Mouse (Mus musculus) ovary, postnatal 36 days (tissue): ENCODE results near the gene Cfap73.
A peak's percentile ranks its signal among the peaks of the same experiment; 100 is the strongest.

Experiments
- DNase-seq: peaks from one replicate; pipeline ENCODE4 v3.0.0; 2022; ENCODE audit warnings: low spot score, mixed read lengths

The Cfap73 gene

GRCm38 (mm10) chr5:120647814-120648491, 13.9 kb upstream of the Cfap73 start:
- DNase-seq = no peak

DNA sequence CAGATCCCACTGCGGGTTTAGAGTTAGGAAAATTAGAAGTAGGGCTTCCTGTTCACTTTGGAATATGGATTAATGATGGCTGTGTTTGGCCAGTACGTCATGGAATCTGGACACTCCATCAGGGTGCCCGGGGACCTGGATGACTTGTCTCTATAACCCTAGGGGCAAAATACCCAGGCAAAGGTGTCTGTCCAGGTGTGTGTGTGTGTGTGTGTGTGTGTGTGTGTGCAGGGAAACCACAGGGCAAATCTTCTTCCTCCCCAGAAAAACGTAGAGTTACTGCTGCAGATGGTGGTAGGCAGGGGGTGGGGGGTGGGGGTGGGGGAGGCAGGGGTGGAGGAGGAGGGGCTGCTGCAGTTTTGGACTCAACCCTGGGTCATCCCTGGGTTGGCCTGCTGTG, 13.3 kb upstream of the Cfap73 start:
- DNase-seq = no peak

DNA sequence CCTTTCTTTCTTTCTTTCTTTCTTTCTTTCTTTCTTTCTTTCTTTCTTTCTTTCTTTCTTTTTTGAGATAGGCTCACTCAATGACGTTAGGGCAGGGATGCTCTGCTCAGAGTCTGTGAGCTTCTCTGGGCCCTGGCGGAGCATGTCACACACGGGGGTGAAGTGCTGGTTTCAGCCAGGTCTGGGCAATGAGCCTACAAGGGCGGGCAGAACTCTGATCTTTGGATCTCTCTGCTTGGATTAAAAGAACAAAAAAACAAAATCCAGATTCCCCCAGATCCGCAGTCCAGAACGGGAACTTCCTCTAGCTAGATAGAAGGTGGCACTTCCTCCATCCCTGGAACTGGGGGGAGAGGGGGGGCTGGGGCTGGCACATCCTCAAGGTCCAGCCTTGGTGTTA, 11.8 kb upstream of the Cfap73 start:
- no peak for DNase-seq

DNA sequence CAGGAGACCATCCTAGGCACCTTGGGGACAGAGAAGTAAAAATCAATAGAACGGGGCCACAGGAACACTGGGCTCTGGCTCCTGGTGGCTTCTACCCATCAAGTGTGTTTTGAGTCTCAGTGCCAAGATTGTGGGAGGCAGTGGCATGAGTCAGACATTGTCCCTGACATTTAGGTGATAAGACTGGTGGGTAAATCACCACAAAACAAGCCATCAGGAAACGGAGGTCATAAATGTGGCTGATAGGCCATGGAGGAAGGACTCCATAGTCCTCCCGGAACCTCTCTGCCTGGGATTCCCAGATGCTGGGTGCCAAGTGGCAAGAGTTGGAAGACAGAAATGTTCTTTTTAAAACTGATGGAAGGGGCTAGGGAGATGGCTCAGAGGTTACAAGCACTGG, 10.2 kb upstream of the Cfap73 start:
- no peak for DNase-seq

GRCm38 (mm10) chr5:120643365-120644085, 9.5 kb upstream of the Cfap73 start:
- DNase-seq = peak; percentile 52

GRCm38 (mm10) chr5:120640094-120640493, 6.1 kb upstream of the Cfap73 start:
- DNase-seq = no peak

GRCm38 (mm10) chr5:120635633-120636032, 1.6 kb upstream of the Cfap73 start:
- DNase-seq = no peak

DNA sequence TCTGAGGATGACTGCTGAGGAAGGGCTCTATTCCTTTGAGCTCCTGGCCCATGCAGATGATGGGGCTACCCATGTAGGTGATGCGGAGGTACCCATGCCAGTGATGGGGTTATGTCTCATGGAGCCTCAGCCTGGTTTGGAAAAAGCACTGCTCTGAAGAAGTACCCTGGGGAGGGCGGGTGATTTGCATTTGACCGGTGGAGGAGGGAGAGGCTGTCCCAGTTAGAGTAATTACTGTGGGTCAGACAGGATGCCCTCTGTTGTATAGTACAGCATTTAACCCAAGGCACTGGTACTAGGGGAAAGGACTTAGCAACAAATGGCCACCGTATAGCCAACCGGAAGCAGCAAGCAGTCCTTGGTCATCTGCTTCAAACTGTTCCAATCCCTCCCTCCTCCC, 825 bp upstream of the Cfap73 start:
- DNase-seq = no peak

- no peak for DNase-seq
Observed at GRCm38 (mm10) chr5:120631892-120632291, 2.1 kb downstream of the Cfap73 start.

GRCm38 (mm10) chr5:120631128-120631527, 2.9 kb downstream of the Cfap73 start:
- no peak for DNase-seq

DNA sequence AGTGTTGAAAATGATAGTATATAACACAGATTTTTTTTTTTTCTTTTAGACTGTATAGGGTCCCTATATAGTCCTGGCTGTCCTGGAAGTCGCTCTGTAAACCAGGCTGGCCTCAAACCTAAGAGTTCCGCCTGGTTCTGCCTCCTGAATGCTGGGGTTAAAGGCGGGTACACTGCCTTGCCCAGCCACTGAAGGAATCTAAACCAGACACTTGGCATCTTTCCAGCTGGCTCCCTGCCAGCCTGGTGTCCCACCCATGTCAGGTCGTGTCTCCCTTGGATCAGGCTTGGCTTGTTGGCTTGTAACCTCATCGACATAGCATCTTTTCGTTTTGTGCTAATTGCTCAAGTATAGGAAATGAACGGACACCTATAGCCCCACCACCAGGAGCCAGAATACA, 5.4 kb downstream of the Cfap73 start:
- DNase-seq = no peak

GRCm38 (mm10) chr5:120627515-120628300, 6.3 kb downstream of the Cfap73 start:
- no peak for DNase-seq

DNA sequence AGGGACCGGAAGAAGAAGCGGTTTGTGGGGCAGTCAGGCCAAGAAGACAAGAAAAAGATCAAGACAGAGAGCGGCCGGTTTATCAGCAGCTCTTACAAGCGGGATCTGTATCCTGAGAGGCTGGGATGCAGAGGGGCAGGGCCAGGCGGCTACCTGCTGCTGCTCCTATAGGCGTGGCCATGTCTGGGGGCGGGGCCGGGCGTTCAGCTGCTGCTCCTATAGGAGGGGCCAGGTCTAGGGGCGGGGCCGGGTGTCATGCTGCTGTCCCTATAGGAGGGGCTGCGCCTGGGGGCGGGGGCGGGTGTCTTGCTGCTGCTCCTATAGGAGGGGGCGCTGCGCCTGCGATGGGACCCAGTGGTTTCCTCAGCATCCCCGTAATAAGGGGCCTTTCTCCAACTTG, 7.6 kb downstream of the Cfap73 start:
- no peak for DNase-seq

DNA sequence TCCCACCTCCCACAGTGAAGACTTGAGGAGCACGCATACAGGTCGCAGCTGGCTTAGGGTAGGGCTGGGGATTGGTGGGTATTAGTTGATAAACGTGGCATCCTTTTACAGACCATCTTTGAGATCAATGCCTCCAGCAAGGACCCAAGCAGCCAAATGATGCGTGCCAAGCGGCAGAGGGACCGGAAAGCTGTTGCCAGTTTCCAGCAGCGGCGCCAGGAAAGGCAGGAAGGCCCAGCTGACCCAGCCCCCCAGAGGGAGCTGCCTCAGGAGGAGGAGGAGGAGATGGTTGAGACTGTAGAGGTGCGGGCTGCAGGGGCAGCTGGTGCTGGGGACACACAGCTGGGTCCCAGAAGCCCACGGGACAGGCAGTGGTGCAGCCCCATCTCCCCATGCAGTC, 9.6 kb downstream of the Cfap73 start:
- DNase-seq = no peak

GRCm38 (mm10) chr5:120622198-120622851, 11.7 kb downstream of the Cfap73 start:
- DNase-seq = no peak

- DNase-seq = no peak
Observed at GRCm38 (mm10) chr5:120621846-120622197, 12.2 kb downstream of the Cfap73 start.

DNA sequence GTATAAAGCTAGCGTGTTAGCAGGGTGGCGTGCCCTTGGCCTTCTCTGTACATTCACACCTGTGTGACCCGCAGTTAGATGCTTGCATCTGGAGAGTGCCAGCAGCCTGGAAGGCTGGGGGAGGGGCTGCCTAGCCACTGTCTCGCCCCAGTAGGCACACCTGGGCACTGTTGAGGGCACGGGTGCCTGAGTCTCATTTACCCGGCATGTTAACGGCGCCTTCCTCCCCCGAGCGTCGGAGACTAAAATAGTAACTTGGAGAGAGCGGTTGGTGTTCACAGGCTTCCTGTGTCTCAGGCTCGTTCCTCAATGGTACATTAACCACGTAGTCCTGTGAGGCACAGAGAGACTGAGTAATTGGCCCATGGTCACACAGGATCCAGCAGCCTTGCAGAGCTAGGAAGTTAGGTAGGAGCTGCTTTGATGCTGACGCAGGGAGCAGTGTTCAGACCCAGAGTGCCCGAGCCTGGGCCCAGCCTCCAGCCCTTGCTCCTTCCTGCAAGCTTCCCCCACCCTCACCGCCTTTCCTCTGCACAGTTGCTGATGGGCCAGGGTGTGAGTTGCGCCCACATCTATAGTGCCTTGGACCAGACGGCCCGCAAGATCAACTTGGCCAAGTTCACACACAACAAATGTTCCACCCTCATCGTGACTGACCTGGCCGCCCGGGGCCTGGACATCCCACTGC, 12.8 kb downstream of the Cfap73 start:
- no peak for DNase-seq

- peak; percentile 79 for DNase-seq
Observed at GRCm38 (mm10) chr5:120620375-120621077, 13.5 kb downstream of the Cfap73 start.

GRCm38 (mm10) chr5:120619201-120619600, 14.8 kb downstream of the Cfap73 start:
- peak; percentile 45 for DNase-seq

DNA sequence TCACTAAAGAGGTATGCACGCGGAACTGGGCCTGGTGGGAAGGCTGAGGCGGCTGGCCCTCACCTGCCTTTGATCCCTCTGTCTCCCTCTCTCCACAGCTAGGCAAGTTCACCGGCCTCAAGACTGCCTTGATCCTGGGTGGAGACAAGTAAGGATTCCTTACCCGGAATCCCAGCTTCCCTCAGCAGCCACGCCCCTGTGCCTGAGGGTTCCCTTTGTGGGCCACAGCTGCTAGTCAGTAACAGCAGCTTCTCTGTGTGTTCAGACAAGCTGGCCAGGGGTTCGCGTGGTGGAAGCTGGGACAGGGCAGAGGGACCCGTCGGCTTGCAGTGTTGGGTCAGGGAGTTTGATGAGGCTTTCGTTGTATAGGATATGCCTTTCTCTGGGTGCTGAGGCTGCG, 15.3 kb downstream of the Cfap73 start:
- DNase-seq = no peak

DNA sequence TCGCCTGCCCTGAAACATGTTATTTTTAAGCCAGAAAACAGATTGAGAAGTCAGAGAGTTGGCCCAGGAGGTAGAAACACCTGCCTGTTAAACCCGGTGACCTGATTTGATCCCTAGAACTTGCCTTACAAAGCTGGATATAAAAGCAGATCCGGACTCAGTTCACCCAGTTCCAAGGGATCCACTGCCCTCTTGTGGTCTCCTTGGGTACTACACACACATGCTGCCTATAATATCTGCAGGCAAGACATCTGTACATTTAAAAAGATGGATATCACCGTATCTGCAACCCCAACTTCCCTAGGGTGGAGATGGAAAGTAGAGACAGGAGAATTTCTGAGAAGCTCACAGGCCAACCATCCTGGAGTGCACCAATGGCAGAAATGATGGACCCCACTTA, 18.1 kb downstream of the Cfap73 start:
- no peak for DNase-seq
